Mouse (Mus musculus) layer of hippocampus, adult 2 months (tissue): ENCODE measurements at regions not wholly inside any gene's neighbourhood (a gene's known extent, or its start where the extent isn't known, plus 50 kb on each side); places are given as distances from the start of the nearest gene placed in this dataset.

ENCODE experiments used
- DNase-seq, 2 experiments: peaks; one replicate each; pipeline ENCODE4 v3.0.0; 2022; ENCODE audit warnings: low spot score in 2 of 2
- H3K27ac ChIP-seq: fragments of 200-600 bp; 2 replicates; pipeline ENCODE4 v1.8.1; 2022
- H3K4me3 ChIP-seq: fragments of 200-600 bp; 2 replicates; pipeline ENCODE4 v1.8.1; 2022; ENCODE audit warnings: mild to moderate bottlenecking
- CTCF ChIP-seq: fragments of 200-600 bp; conservative IDR thresholded peaks from 2 replicates; pipeline ENCODE4 v1.8.1; 2022; ENCODE audit warnings: antibody characterized with exemption, mild to moderate bottlenecking, moderate library complexity

DNA sequence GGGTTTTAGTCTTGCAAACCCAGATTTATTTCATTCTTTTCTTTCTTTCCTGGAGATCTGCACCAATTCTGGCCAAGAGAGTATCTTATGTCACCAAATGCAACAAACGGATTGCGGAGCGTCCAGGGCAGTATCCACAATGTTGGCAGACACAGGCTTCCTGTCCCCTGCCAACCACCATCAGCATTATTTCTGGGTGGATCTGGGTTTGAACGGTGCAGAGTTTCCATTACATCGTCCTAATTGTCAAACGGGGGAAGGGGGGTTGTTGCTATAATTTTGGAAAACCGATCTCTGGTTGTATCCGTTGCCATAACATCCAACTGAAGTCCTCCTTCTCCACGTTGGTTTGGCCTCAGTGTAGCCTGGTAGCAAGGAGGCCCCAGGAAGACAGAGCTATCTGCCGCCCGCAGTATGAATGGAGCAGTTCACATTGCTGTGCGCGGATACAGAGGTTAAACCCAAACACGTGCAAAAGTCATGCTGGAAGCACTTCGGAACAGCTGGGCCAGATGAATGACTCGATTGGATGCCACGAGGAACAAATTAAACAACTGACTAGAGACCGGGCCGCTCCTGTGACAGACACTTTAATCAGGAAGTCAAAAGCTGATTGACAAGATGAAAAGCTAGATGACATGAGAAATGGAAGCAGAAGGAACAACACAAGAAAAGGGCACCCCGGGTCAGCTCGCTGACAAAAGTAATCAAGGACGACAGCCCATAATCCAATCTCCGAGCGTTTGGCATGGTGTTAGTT is 404.5 kb downstream of the Etnk1 start:
- Histone ChIP-seq H3K4me3 (no peak overlapping the region), H3K27ac (no peak overlapping the region)
- no peak for TF ChIP-seq CTCF
- DNase-seq: no peak

DNA sequence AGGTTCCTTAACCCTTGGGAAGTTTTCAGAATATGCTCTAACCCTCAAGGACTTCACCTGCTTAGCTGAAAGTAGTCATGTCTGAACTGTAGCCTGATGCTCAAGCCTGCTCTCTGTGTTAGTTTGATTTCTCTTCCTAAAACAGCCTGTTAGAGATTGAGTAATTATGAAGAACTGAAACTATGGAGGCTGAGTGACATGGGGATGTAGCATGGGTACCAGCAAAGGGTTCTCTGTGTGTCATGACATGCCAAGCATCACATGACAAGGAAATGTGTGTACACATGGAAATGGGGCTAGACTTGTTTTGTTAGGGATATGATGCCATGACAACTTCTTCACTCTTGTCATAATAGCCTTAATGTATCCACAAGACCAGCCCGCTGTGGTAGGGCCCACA is 412.2 kb downstream of the Etnk1 start:
- no peak for TF ChIP-seq CTCF
- Histone ChIP-seq H3K4me3 (no peak overlapping the region), H3K27ac (no peak overlapping the region)
- DNase-seq: no peak

DNA sequence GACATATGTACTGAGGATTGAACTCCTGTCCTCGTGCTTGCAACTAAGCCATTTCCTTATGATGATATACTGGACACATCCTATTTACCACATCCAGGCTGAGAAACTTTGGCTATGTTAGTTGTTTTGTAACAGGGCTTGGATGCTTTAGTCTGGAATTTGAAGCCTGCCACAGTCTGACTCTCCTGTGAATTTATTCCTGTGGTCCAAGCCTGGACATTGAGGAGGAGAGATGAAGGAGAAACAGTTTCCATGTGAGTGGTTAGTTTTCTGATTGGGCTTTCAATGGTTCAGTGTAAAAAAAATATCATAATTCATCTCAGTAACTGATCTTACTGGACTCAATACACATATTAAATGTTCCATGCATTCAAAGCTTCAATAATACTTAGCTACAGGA is 422.6 kb downstream of the Etnk1 start:
- H3K27ac ChIP-seq: no peak overlapping the region
- H3K4me3 ChIP-seq: no peak overlapping the region
- TF ChIP-seq CTCF: no peak
- no peak for DNase-seq

DNA sequence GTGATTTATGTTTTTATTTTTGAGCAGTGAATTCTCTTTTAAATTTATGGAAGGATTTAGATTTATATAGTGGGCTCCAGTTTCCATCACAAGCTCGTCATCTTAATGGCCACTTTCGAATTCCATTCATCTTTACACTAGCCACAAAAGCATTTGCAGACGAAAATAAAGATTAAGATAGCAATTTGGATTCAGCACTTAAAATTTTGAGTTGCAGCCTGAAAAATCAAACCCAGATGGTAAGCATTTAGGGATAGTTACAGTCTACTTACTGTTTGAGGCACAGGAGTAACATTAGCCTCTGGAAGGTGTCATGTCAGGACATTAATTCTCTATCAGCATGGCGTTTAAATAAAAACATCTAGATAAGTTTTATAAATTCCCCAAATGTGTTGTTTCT is 423.2 kb downstream of the Etnk1 start:
- H3K27ac ChIP-seq: no peak overlapping the region
- no peak for DNase-seq
- H3K4me3 ChIP-seq: no peak overlapping the region
- TF ChIP-seq CTCF: no peak

DNA sequence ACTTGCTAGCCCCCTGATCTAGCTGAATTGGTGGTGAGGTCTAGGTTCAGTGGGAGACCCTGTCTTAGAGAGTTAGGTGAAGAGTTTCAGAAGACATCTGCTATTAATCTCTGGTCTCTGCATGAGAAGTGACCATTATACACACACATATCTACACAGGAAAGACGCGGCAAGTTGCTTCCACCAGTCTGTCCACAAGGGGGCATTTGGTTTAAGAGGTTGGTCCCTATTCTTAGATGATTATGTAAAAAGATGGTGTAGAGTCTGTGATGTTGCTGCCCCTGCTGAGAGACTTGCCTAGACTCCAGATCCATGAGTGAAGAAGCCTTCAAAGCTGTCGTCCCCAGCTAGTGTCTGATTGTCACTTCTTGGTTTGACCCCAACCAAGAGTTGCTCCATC is 425.5 kb downstream of the Etnk1 start:
- no peak for DNase-seq

DNA sequence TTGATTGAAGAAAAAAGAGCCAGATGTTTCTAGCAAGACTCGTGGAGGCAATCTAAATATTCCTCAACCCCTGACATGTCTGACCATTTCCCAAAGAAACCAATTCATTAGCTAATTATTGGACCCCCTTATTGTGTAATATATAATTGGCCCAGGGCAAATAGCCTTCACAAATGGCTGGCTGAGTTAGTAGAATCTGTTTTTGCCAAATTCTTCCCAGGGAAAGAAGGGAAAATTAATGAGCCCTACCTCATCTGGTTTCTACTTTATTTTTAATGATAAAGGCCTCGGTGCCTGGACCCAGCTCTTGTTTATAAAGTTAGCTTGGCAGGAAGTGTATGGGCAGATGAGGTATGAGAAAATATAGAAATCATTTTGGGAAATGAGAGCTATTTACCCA is 428.5 kb downstream of the Etnk1 start:
- no peak for DNase-seq
- H3K4me3 ChIP-seq: no peak overlapping the region
- no peak for TF ChIP-seq CTCF
- no peak overlapping the region for H3K27ac ChIP-seq

More for the DNA sequence above, 425.5 kb downstream of the Etnk1 start:
- H3K27ac ChIP-seq: no peak overlapping the region
- no peak overlapping the region for H3K4me3 ChIP-seq
- TF ChIP-seq CTCF: peak; percentile 57

DNA sequence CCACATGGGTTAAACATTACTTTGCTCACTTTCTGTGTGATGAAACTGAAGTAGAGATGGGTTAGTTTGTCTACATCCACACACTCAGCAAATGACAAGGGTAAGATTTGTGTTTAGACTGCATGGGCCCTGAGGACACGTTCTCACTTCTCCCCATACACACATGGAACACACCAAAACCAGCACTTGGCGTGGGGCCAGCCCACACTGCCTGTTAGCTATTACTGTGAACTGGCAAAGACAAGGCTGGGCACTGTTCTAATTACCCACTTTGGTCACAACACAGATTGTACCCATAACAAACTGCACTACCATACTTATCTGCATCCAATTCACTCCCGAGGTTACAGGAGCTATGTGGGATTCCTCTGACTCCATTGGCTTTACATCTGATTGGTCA is 430.4 kb downstream of the Etnk1 start:
- H3K27ac ChIP-seq: no peak overlapping the region
- DNase-seq: no peak
- TF ChIP-seq CTCF: no peak
- no peak overlapping the region for H3K4me3 ChIP-seq

DNA sequence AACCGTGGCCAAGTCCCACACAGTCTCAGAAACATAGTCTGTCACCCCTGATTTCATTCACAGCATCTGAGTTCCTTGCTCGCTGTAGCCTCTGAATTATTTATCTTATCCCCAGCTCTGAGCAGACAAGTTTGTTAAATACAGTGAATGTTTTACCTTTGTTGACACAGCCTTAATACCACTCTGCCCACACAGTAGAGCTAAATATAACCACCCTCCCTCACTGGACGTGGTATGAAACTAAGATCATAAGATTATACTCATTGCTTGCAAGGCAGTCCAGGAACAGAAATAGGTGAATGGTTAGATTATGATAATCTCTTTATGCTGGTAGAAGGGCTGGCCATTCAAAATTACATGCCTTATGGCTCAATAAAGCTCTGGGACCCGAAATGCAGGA is 431.9 kb downstream of the Etnk1 start:
- Histone ChIP-seq H3K27ac (no peak overlapping the region), H3K4me3 (no peak overlapping the region)
- TF ChIP-seq CTCF: no peak
- DNase-seq: no peak

DNA sequence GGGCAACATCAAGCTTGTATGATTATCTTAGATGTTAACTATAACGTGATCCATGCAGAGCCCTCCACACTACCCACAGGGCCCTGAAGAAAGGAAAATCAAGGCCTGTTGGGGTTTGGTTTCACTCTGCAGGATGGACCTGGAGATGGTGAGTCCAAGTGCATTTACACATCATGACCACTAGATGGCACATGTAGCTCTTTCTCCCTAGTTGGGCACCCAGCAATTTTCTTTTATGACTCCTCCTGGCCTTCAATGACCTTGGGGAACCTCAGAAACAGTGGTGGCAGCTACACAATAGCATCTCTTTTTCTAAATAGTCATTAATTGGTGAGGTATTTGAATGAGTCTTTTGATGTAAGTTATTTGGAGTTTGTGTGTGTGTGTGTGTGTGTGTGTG is 442.1 kb downstream of the Etnk1 start:
- H3K27ac ChIP-seq: no peak overlapping the region
- peak; percentile 82 for TF ChIP-seq CTCF
- H3K4me3 ChIP-seq: no peak overlapping the region
- no peak for DNase-seq

DNA sequence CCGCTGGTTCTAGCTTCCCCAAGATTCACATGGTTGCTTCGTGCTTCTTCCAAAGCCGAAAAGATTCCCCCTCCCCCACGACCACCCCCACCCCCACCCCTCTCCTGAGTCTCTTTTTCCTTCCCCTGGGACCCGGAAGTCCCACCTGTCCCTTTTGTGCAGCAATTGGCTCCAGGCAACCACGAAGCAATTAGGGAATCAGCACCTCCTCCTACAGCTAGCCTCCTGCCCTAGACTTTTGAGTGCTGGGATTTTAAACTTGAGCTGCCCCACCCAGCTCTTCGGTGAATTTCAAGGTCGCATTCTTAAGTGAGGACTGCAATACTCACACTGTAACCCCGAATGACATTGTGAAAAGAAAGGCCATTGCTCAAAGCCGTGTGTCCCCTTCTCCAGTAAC is 445.9 kb downstream of the Etnk1 start:
- Histone ChIP-seq H3K4me3 (no peak overlapping the region), H3K27ac (no peak overlapping the region)
- no peak for DNase-seq
- no peak for TF ChIP-seq CTCF

DNA sequence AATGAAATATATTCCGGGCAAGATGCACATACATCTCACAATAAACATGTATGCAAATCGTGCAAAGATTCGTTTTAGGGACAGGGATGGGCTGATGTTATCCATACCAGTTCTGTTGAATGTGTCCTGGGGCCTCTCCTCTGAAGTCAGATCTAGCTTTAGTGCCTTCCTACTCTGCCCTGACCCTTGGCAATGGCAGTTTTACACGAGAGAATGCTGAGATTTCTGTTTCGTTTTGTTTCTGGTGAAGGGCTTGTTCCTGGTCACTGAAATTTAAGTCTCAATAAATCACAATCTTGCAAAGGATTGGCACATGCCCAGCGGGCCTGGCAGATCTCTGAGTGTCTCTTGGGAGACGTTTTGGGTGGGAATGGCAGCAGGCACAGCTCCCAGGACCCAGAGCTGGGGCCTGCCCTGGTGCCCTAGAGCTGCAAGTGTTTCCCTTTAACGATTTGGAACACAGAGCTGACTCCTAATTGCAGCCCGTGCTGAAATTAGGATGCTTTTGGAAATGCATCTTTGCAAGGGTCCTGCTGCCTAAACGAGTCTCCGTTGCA is 447.5 kb downstream of the Etnk1 start:
- DNase-seq: no peak
- Histone ChIP-seq H3K4me3 (no peak overlapping the region), H3K27ac (no peak overlapping the region)
- TF ChIP-seq CTCF: no peak

DNA sequence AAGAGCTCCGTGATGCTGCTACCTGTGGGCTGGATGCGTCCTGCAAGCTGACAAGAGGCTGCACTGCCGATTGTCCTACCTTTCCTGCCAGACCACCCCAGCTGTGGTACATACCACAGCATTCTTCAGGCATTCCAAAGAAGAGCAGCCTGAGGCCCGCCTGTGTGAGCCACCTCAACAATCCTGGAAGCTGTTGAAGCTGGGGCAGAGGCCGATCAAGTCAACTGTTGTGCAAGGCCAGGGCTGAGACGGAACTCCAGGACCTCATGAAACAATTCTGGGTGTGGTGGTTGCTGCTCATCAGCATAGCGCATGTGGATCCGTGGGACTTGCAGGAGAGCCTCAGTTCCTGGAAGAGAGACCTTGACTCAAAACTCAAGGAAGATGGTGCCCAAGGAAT is 448.3 kb downstream of the Etnk1 start:
- DNase-seq: no peak
- no peak for TF ChIP-seq CTCF
- H3K27ac ChIP-seq: no peak overlapping the region
- H3K4me3 ChIP-seq: no peak overlapping the region

DNA sequence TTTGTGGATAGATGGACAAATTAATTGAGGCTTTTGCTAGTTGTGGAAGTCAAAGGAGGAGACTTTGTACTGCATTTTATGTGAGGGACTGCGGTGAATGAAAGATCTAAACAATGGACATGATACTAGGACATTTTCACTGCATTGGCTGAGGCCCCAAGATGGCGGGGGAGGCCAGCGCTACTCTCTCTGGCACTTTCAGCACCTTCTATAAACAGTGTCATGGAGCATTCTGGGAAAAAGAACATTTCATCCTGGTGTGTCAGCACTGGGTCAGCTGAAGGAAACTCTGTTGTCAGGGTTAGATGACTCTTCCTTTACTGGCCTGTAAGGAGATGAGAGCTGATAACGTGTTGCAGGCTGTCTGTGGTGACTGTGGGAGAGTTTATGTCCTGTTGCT is 449.4 kb downstream of the Etnk1 start:
- no peak overlapping the region for H3K4me3 ChIP-seq
- H3K27ac ChIP-seq: no peak overlapping the region
- TF ChIP-seq CTCF: no peak

DNA sequence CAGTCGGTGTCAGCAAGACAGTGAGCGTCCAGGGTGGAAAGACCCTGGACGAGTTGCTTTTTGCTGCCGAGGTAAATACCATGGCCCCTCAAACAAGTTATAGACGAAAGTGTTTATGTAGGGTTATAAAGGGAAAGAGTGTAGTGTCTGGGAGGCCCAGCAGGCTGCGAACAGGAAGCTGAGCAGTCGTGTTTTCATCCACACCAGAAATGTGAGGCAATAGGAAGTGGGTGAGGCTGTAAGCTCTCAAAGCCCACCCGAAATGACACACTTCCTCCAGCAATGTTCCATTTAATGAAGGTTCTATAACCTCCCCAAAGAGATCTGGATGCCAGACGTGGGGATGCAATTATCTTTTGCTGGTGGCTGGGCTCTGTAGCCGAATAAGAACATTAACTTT is 451.5 kb downstream of the Etnk1 start:
- H3K4me3 ChIP-seq: no peak overlapping the region
- DNase-seq: no peak
- no peak for TF ChIP-seq CTCF

More for the DNA sequence above, 449.4 kb downstream of the Etnk1 start:
- no peak for DNase-seq

More for the DNA sequence above, 451.5 kb downstream of the Etnk1 start:
- no peak overlapping the region for H3K27ac ChIP-seq
